Mouse (Mus musculus): ENCODE results near the gene Clint1.

GRCm38 (mm10) chr11:45820930-45821329 lies 30.9 kb upstream of the Clint1 start:
- no peak for TF ChIP-seq CTCF (IDR thresholded peaks at IDR 0.05; ENCODE audit: control insufficient read depth, insufficient read depth, low read length)
- TF ChIP-seq POLR2A (IDR thresholded peaks at IDR 0.05; ENCODE audit: borderline replicate concordance, control insufficient read depth, low read depth, low read length) = no peak

Data from bone marrow, adult 2 months (tissue).